ENCODE assay signal across 8 mouse cellular contexts in the genomic region with DNA sequence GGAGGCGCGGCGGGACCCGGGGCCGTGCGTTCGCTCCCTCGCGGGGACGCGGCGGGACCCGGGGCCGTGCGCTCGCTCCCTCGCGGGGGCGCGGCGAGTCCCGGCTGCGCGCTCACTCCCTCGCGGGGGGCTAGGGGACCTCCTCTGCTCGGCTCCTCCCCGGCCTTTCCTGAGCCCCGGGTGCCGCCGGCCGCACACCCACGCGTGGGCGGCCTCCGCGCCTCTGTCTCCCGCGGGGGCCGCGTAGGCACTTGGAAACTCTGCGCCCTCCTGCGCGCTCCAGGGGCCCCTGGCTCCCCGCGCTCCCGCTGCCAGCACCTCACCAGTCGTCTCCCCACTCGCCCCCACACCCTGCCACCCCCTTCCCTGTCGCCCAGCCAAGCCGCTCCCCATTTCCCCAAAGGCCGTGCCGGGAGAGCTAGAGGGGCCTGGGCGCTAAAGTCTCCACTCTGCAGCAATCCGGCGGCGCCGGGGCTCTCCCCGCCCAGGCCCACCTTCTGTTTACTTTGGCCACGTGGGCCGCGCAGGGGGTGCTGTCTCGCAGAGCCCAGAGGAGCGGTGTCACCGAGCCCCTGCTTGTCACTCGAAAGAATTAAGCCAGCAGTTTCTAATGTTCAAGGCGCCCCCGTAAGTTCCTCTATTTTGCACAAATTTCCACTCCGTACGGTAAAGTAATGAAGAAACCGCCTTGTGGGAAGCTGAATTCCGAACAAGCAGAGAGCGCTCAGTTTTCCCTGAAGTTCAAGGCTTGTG. TPM values are rescaled to one million over a fixed set of nuclear protein-coding genes. Genes with fewer than 3 reads are reported as not detected.
A peak's percentile ranks its signal among the peaks of the same experiment; 100 is the strongest.
DNase-seq lines count a peak whose midpoint lies in the region; ATAC-seq and TF ChIP-seq lines count a peak whose summit lies in the region.

A gene (minus strand): TSS at position 589 of the 753 bp plus-strand sequence.

- peak within 1 kb of the TSS; percentile 98 for H3K27ac ChIP-seq in forebrain, postnatal 0 days (ENCODE audit: low read depth, low read length)
- peak within 1 kb of the TSS; percentile 96 for H3K27ac ChIP-seq in lung, embryonic 14.5 days (ENCODE audit: low read depth)
- H3K27ac ChIP-seq in thymus, adult 2 months (ENCODE audit: control insufficient read depth, insufficient read depth, low read length), result peak within 1 kb of the TSS; percentile 13

- H3K27me3 ChIP-seq in forebrain, postnatal 0 days (ENCODE audit: insufficient read depth, low read length), result no peaks in the 10 kb centered on the region
- H3K27me3 ChIP-seq in lung, embryonic 14.5 days (ENCODE audit: insufficient read depth, low read length), result no peaks in the 10 kb centered on the region
- H3K27me3 ChIP-seq in thymus, adult 2 months (ENCODE audit: control insufficient read depth, insufficient read depth, low read length), result no peaks in the 10 kb centered on the region

- peak; percentile 42 for ATAC-seq in forebrain, postnatal 0 days
- ATAC-seq in lung, embryonic 14.5 days (ENCODE audit: insufficient read depth), result peak; percentile 78
- ATAC-seq in neutrophil, adult 5-6 weeks (ENCODE audit: extremely low read depth, insufficient number of reproducible peaks, low FRiP score, poor library complexity, severe bottlenecking), result peak; percentile 50

- peak within 1 kb of the TSS; percentile 80 for H3K4me3 ChIP-seq in forebrain, postnatal 0 days (ENCODE audit: low read depth, low read length)
- peak within 1 kb of the TSS; percentile 64 for H3K4me3 ChIP-seq in lung, embryonic 14.5 days (ENCODE audit: low read depth, low read length)
- peak within 1 kb of the TSS; percentile 91 for H3K4me3 ChIP-seq in thymus, adult 2 months (ENCODE audit: control insufficient read depth, insufficient read depth, low read length)

- peak within 1 kb of the TSS; percentile 62 for H3K4me2 ChIP-seq in forebrain, postnatal 0 days (ENCODE audit: low read depth)
- H3K4me2 ChIP-seq in lung, embryonic 14.5 days, result peak within 1 kb of the TSS; percentile 77

- TF ChIP-seq CTCF in forebrain, postnatal 0 days (IDR thresholded peaks at IDR 0.05; ENCODE audit: low read depth), result no peak
- no peak for TF ChIP-seq CTCF in lung, embryonic 14.5 days (IDR thresholded peaks at IDR 0.05; ENCODE audit: low read depth)
- no peak for TF ChIP-seq CTCF in thymus, adult 2 months (IDR thresholded peaks at IDR 0.05; ENCODE audit: borderline replicate concordance, control insufficient read depth, extremely low read depth, insufficient read depth, low read length, poor library complexity)

- DNase-seq in CD8-positive naive resting alpha-beta T cell, adult 2 months (ENCODE audit: low read depth in 2 of 2, low spot score in 2 of 2), result peak; percentile 49 to 56
- peak; percentile 45 for DNase-seq in c-Kit-positive CD71-negative TER-119-negative erythroid progenitor cells, embryonic 14.5 days (ENCODE audit: low read depth)
- DNase-seq in forebrain, postnatal 0 days, result peak; percentile 63
- DNase-seq in heart, postnatal 36 days, result peak; percentile 57 to 76
- peak; percentile 40 to 59 for DNase-seq in layer of hippocampus, adult 8-10 months (ENCODE audit: low spot score in 2 of 2)
- DNase-seq in lung, embryonic 14.5 days, result peak; percentile 78
- peak; percentile 52 for DNase-seq in thymus, adult 2 months

- peak within 1 kb of the TSS; percentile 82 for H3K9ac ChIP-seq in forebrain, postnatal 0 days
- peak within 1 kb of the TSS; percentile 89 for H3K9ac ChIP-seq in lung, embryonic 14.5 days

- intact Hi-C loops in heart, postnatal 36 days (cut with DNase I), result loop anchor here (2.0 to 10.0 kb wide), 5 partner anchors 58 to 1670 kb away; a partner anchor contains a TSS

- WGBS in forebrain, postnatal 0 days, result under 1% methylated on average over 58 of the region's 73 CpGs
- WGBS in lung, embryonic 14.5 days, result under 1% methylated on average over 37 of the region's 73 CpGs
- WGBS in thymus, adult 2 months, result 1% methylated on average over 73 of the region's 73 CpGs

- no peaks in the 10 kb centered on the region for H3K9me3 ChIP-seq in forebrain, postnatal 0 days (ENCODE audit: low read length)
- no peaks in the 10 kb centered on the region for H3K9me3 ChIP-seq in lung, embryonic 14.5 days (ENCODE audit: low read depth, low read length)

- peaks cover 13% of the 10 kb centered on the region; the same call in 1 of the 2 replicates for H3K4me1 ChIP-seq in forebrain, postnatal 0 days (ENCODE audit: insufficient read depth)
- peaks cover 4% of the 10 kb centered on the region; the same call in 1 of the 2 replicates for H3K4me1 ChIP-seq in lung, embryonic 14.5 days (ENCODE audit: insufficient read depth)
- peaks cover 4% of the 10 kb centered on the region for H3K4me1 ChIP-seq in thymus, adult 2 months (replicated peaks; ENCODE audit: control insufficient read depth, insufficient read depth, low read length)

- no peaks in the 10 kb centered on the region for H3K36me3 ChIP-seq in forebrain, postnatal 0 days (ENCODE audit: insufficient read depth)
- no peaks in the 10 kb centered on the region for H3K36me3 ChIP-seq in lung, embryonic 14.5 days (ENCODE audit: insufficient read depth)
- H3K36me3 ChIP-seq in thymus, adult 2 months (ENCODE audit: control insufficient read depth, insufficient read depth, low read length), result no peaks in the 10 kb centered on the region

- no peak for TF ChIP-seq POLR2A in thymus, adult 2 months (IDR thresholded peaks at IDR 0.05; ENCODE audit: control insufficient read depth, extremely low read depth, insufficient read depth, low read length, poor library complexity)

RNA-seq across cellular contexts. Expression of the gene that starts here (rescaled TPM):
- 36.7 and 49.6 TPM in 2 replicates for total RNA-seq in forebrain, postnatal 0 days (2014; rRNA removed)
- polyA plus RNA-seq in forebrain, postnatal 0 days (2015; fragmentation: Nextera tagmentation; extraction: Ambion mirVana), result 8.1 and 11.8 TPM in 2 replicates
- total RNA-seq in heart, postnatal 36 days (2021), result 10 to 100 TPM; 17.0 to 22.7 TPM
- 10 to 100 TPM; 44.9 to 50.5 (median 48.3) TPM for total RNA-seq in layer of hippocampus, adult 8-10 months (2022)
- polyA plus RNA-seq in lung, embryonic 14.5 days (2014; fragmentation: Nextera tagmentation; extraction: Ambion mirVana), result 19.1 and 19.7 TPM in 2 replicates
- 106 and 107 TPM in 2 replicates for total RNA-seq in neutrophil, adult 5-6 weeks (2017)
- polyA plus RNA-seq in thymus, adult 2 months (2012; rRNA removed), result 13.0 and 16.2 TPM in 2 replicates

Comparison
In these comparisons a context has a peak if more than half of its experiments do, and no peak if none do; other contexts are left out.
1. Peak in every context shown above with its lines: DNase-seq, ATAC-seq, H3K4me3 ChIP-seq and H3K27ac ChIP-seq.
2. H3K27ac ChIP-seq: peak in every context shown above with its lines; median percentile 98 in forebrain, postnatal 0 days; 96 in lung, embryonic 14.5 days; 13 in thymus, adult 2 months.